Mouse (Mus musculus) hindbrain, postnatal 0 days (tissue): ENCODE measurements around the gene Rsl1. TPM values are rescaled to one million over a fixed set of nuclear protein-coding genes. Genes with fewer than 3 reads are reported as not detected.

ENCODE experiments used
- ATAC-seq: fragments of 200-750 bp; cut with Nextera tagmentation; 2 replicates; pipeline ENCODE4 v1.8.0; 2017; ENCODE audit warnings: mild to moderate bottlenecking, moderate TSS enrichment, moderate library complexity
- DNase-seq: peaks from one replicate; pipeline ENCODE4 v3.0.0-alpha.2; 2015; ENCODE audit warnings: low spot score
- H3K27ac ChIP-seq: fragments of 300-500 bp; sonication (generic); 2 replicates; pipeline ENCODE4 v1.5.1; 2014; ENCODE audit warnings: mild to moderate bottlenecking
- H3K27me3 ChIP-seq: fragments of 300-500 bp; sonication (generic); 2 replicates; pipeline ENCODE4 v1.6.1; 2014; ENCODE audit warnings: low read length, mixed read lengths; ENCODE audit not compliant: insufficient read depth
- H3K36me3 ChIP-seq: fragments of 300-500 bp; sonication (generic); 2 replicates; pipeline ENCODE4 v1.6.1; 2014; ENCODE audit warnings: low read length, mixed read lengths; ENCODE audit not compliant: insufficient read depth
- H3K4me1 ChIP-seq: fragments of 300-500 bp; sonication (generic); 2 replicates; pipeline ENCODE4 v1.6.1; 2014; ENCODE audit warnings: antibody characterized with exemption, low read length, mixed read lengths; ENCODE audit not compliant: insufficient read depth
- H3K4me2 ChIP-seq: fragments of 300-500 bp; sonication (generic); 2 replicates; pipeline ENCODE4 v1.6.1; 2014; ENCODE audit warnings: low read depth, mild to moderate bottlenecking, low read length, moderate library complexity, mixed read lengths
- H3K4me3 ChIP-seq: fragments of 300-500 bp; sonication (generic); 2 replicates; pipeline ENCODE4 v1.5.1; 2014; ENCODE audit warnings: low read length
- H3K9ac ChIP-seq: fragments of 300-500 bp; sonication (generic); replicated peaks from 2 replicates; pipeline ENCODE4 v1.6.1; 2014; ENCODE audit warnings: mild to moderate bottlenecking, low read length, moderate library complexity, mixed read lengths
- H3K9me3 ChIP-seq: fragments of 300-500 bp; sonication (generic); 2 replicates; pipeline ENCODE4 v1.6.1; 2016; ENCODE audit warnings: low read length, mixed read lengths
- CTCF ChIP-seq: IDR thresholded peaks from 2 replicates; pipeline ENCODE4 v1.5.1; 2016; ENCODE audit warnings: antibody characterized with exemption, control low read depth, low read depth
- WGBS: fragments of 180-500 bp; shearing (Covaris S2); extraction: QIAGEN DNeasy Blood & Tissue Kit; methylation state at CpG from one replicate; pipeline ENCODE4 v1.1.7; 2014; 5-methylcytosine and 5-hydroxymethylcytosine counted together
- polyA plus RNA-seq: library from polyadenylated mRNA; unstranded; fragments of >200 nt; fragmentation: Nextera tagmentation; extraction: Ambion mirVana; gene quantifications from 2 replicates; pipeline ENCODE4 v1.2.1, GENCODE M21; 2015
- total RNA-seq: library from RNA; depleted of rRNA; stranded (reverse); fragments of >200 nt; gene quantifications from 2 replicates; pipeline ENCODE4 v1.2.3, GENCODE M21; 2014; rRNA removed

Gene Rsl1
- total and polyA plus RNA-seq, 2 experiments from 2014 or later = 2.3 to 7.3 TPM

DNA sequence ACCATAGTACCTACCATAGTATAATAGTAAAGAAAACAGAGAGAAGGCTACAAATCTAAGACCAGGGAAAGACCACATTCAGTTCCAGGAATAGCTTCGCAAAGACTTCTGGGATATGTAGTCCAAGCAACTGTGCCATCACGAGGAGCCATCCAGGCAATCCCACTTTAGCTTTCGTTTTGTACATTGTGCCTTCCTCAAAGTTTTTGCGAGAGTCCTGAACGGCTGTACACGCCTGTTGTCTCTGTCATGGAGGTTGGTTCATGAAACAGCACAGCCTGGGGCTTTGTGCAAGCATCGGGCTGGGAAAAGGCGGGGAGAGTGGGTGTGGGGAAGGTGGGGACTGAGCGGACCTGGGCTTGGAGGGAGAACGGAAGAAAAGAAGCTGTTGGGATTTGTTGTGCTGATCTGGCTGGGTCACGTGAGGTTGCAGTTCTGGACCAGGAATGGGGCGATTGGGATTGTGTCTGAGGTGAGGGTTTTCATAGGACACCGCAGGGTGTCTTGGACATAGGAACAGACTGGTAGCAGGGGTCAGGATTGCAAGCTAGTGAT, 21.4 kb downstream of the Rsl1 start, which contains the start of gene Zfp455:
TSS of gene Zfp455 (plus strand) at position 167 of the 555 bp plus-strand sequence.
- Histone ChIP-seq H3K27me3 (no peaks in the 10 kb centered on the region), H3K27ac (peak within 1 kb of the TSS; percentile 45; the same call in 1 of the 2 replicates), H3K4me2 (peak within 1 kb of the TSS; percentile 70), H3K4me3 (peak within 1 kb of the TSS; percentile 71), H3K36me3 (no peaks in the 10 kb centered on the region), H3K9ac (peak within 1 kb of the TSS; percentile 67), H3K9me3 (no peaks in the 10 kb centered on the region), H3K4me1 (no peaks in the 10 kb centered on the region)
- ATAC-seq (peak; percentile 96), DNase-seq (peak; percentile 87)
- no peak for TF ChIP-seq CTCF
- 2% methylated on average over 13 of the region's 13 CpGs for WGBS

DNA sequence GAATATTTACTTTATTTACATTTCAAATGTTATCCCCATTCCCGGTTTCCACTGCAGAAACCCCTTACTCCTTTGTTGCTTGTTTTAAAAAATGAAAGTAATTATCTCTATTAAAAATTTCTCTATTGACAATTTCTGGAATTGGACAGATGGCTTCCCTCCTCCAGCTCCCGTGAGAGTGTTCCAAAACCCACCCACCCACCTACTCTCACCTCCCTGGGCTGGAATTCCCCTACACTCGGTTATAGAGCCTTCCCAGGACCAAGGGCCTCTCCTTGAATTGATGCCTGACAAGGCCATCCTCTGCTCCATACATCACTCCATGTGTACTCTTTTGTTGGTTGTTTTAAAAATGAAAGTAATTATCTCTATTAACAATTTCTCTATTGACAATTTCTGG, 28.7 kb downstream of the Rsl1 start:
- no peak for TF ChIP-seq CTCF
- no peak overlapping the region for H3K27ac ChIP-seq
- H3K9me3 ChIP-seq = no peaks in the 10 kb centered on the region
- H3K36me3 ChIP-seq = no peaks in the 10 kb centered on the region
- no peak overlapping the region for H3K4me3 ChIP-seq
- H3K4me2 ChIP-seq = no peak overlapping the region
- 80% methylated on average over 3 of the region's 3 CpGs for WGBS
- ATAC-seq (no peak), DNase-seq (no peak)
- H3K4me1 ChIP-seq = no peaks in the 10 kb centered on the region
- H3K27me3 ChIP-seq = no peaks in the 10 kb centered on the region
- no peak overlapping the region for H3K9ac ChIP-seq

DNA sequence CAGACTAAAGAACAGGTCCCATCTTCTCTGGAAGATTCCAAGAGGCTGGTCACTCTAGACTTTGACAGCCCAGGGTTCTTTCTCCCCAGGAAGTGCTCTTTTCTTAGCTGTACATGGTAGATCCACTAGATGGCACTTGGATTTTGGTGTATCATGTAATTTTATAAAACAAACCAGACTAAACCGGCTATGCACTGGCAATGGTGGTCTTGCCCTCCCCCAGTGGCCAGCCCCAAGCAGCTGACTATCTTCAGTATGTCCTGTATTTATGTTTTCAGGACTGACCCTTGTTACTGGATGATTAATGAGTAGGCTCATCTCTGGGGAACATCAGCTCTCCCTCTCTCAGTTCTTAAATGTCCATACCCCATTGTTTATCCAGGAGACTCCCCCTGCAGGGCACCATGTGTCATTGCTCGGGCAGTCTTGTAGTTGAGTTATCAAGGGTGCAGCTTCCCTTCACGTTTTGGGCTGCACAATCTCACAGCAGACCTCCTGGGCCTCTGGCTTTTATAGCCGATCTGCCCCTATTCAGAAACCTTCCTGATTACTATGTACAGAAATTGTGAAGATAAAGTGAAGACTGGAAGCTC, 41.1 kb downstream of the Rsl1 start:
- no peaks in the 10 kb centered on the region for H3K36me3 ChIP-seq
- no peak overlapping the region for H3K9ac ChIP-seq
- no peaks in the 10 kb centered on the region for H3K27me3 ChIP-seq
- H3K4me1 ChIP-seq = no peaks in the 10 kb centered on the region
- DNase-seq (no peak), ATAC-seq (no peak)
- no peak overlapping the region for H3K4me3 ChIP-seq
- no peak overlapping the region for H3K4me2 ChIP-seq
- no peaks in the 10 kb centered on the region for H3K9me3 ChIP-seq
- TF ChIP-seq CTCF = no peak
- WGBS = 67% methylated on average over 4 of the region's 4 CpGs
- H3K27ac ChIP-seq = no peak overlapping the region

Other genes starting within 250 kb of the Rsl1 start
- 3.6 TPM in 2 replicates for gene Zfp712, start 112.0 kb upstream of the Rsl1 start, total RNA-seq
- gene Zfp712, start 112.0 kb upstream of the Rsl1 start, polyA plus RNA-seq = 2.5 and 2.7 TPM in 2 replicates
- gene Zfp708, start 75.2 kb upstream of the Rsl1 start, total RNA-seq = 1.8 and 4.2 TPM in 2 replicates
- gene Zfp708, start 75.2 kb upstream of the Rsl1 start, polyA plus RNA-seq = 3.9 and 4.6 TPM in 2 replicates
- gene Gm28557, start 64.6 kb upstream of the Rsl1 start, total RNA-seq = 0.43 and 2.7 TPM in 2 replicates
- gene Gm28557, start 64.6 kb upstream of the Rsl1 start, polyA plus RNA-seq = 0.78 and 1.3 TPM in 2 replicates
- gene Rslcan18, start 56.9 kb upstream of the Rsl1 start, total RNA-seq = 0.05 TPM in 1 of 2 replicates, not detected in the other
- not detected in 2 replicates for gene Rslcan18, start 56.9 kb upstream of the Rsl1 start, polyA plus RNA-seq
- 4.8 and 5.9 TPM in 2 replicates for gene Zfp759, start 51.5 kb upstream of the Rsl1 start, total RNA-seq
- 2.2 and 2.5 TPM in 2 replicates for gene Zfp759, start 51.5 kb upstream of the Rsl1 start, polyA plus RNA-seq
- gene Zfp455, start 21.3 kb downstream of the Rsl1 start, total RNA-seq = 0.79 and 1.0 TPM in 2 replicates
- 0.80 and 1.6 TPM in 2 replicates for gene Zfp455, start 21.3 kb downstream of the Rsl1 start, polyA plus RNA-seq
- 5.2 and 11.1 TPM in 2 replicates for gene Zfp458, start 105.3 kb downstream of the Rsl1 start, total RNA-seq
- gene Zfp458, start 105.3 kb downstream of the Rsl1 start, polyA plus RNA-seq = 3.2 and 4.3 TPM in 2 replicates
- gene Zfp457, start 133.3 kb downstream of the Rsl1 start, total RNA-seq = 1.6 and 3.7 TPM in 2 replicates
- gene Zfp457, start 133.3 kb downstream of the Rsl1 start, polyA plus RNA-seq = 0.73 and 0.81 TPM in 2 replicates
- 2.5 and 4.1 TPM in 2 replicates for gene Zfp595, start 159.4 kb downstream of the Rsl1 start, total RNA-seq
- gene Zfp595, start 159.4 kb downstream of the Rsl1 start, polyA plus RNA-seq = 0.66 and 0.84 TPM in 2 replicates
- not detected in 2 replicates for gene Gm28044, start 187.4 kb downstream of the Rsl1 start, total RNA-seq
- gene Gm28044, start 187.4 kb downstream of the Rsl1 start, polyA plus RNA-seq = 0.51 TPM in 1 of 2 replicates, not detected in the other
- gene Zfp953, start 187.4 kb downstream of the Rsl1 start, total RNA-seq = 0.43 and 0.84 TPM in 2 replicates
- gene Zfp953, start 187.4 kb downstream of the Rsl1 start, polyA plus RNA-seq = 0.23 and 0.24 TPM in 2 replicates
- gene Gm28041, start 202.6 kb downstream of the Rsl1 start, total RNA-seq = not detected in 2 replicates
- not detected in 2 replicates for gene Gm28041, start 202.6 kb downstream of the Rsl1 start, polyA plus RNA-seq
- gene Zfp456, start 202.6 kb downstream of the Rsl1 start, total RNA-seq = 0.14 and 0.37 TPM in 2 replicates
- gene Zfp456, start 202.6 kb downstream of the Rsl1 start, polyA plus RNA-seq = 0.24 and 0.33 TPM in 2 replicates
- gene Zfp429, start 226.6 kb downstream of the Rsl1 start, total RNA-seq = 1.3 and 2.9 TPM in 2 replicates
- gene Zfp429, start 226.6 kb downstream of the Rsl1 start, polyA plus RNA-seq = 1.0 and 2.1 TPM in 2 replicates
- gene Zfp459, start 248.2 kb downstream of the Rsl1 start, total RNA-seq = 0.78 and 3.0 TPM in 2 replicates
- gene Zfp459, start 248.2 kb downstream of the Rsl1 start, polyA plus RNA-seq = 0.63 and 1.6 TPM in 2 replicates